Mouse (Mus musculus) G1E-ER4 (cell line): ENCODE data around the gene Gys2. TPM values are rescaled to one million over a fixed set of nuclear protein-coding genes. Genes with fewer than 3 reads are reported as not detected.

Experiments
- GATA1 ChIP-seq: IDR thresholded peaks from one replicate; pipeline ENCODE4 v1.8.0; 2012; ENCODE audit warnings: low read length, inconsistent platforms
- polyA plus RNA-seq: library from polyadenylated mRNA; stranded (reverse); fragments of >175 nt; gene quantifications from 2 replicates; pipeline ENCODE4 v1.2.3, GENCODE M21; 2012

Gys2 gene
- polyA plus RNA-seq, 1 experiment = not detected

DNA sequence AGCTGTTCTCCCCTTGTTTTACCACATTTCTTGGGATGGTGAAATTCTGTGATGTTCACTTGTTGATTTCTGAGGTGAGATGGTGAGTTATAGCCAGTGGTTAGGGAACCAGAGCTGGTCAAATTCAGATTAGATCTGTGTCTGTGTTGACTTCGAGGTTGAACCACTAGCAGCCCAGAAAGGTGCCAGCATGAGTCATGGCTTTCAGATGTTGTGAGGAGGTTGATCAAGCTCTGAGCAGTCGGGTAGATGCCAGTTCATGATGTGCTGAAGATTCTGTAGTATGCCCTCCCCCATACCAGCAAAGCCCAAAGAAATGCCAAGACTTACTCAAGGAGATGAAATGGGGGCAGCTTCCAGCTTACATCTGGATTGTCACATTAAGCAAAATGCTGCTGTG lies 83.8 kb downstream of the Gys2 start:
- no peak for TF ChIP-seq GATA1

DNA sequence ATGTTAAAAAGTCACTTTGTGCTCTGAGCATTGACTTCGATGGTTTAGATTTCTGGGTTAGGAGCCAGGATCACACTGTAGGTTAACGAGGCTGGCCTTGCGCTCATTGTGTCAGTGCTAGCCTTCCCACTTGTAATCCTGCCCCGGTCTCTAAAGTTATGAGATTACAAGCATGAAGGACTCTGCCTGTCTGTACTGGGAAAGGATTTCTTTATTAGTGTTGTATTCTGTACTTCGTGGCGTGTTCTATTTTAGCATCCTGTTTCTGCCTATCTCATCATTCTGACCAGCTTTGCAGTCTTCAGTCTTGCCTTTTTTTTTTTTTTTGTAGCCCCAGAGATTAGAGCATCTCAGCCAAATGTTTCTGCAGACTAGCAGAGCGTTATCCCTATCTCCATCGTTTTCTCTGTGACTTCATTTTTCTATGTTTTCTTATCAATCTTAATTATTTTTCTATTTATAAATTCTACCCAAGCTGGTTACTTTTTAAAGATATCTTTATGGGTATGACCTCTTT lies 85.1 kb downstream of the Gys2 start:
- TF ChIP-seq GATA1 = no peak

DNA sequence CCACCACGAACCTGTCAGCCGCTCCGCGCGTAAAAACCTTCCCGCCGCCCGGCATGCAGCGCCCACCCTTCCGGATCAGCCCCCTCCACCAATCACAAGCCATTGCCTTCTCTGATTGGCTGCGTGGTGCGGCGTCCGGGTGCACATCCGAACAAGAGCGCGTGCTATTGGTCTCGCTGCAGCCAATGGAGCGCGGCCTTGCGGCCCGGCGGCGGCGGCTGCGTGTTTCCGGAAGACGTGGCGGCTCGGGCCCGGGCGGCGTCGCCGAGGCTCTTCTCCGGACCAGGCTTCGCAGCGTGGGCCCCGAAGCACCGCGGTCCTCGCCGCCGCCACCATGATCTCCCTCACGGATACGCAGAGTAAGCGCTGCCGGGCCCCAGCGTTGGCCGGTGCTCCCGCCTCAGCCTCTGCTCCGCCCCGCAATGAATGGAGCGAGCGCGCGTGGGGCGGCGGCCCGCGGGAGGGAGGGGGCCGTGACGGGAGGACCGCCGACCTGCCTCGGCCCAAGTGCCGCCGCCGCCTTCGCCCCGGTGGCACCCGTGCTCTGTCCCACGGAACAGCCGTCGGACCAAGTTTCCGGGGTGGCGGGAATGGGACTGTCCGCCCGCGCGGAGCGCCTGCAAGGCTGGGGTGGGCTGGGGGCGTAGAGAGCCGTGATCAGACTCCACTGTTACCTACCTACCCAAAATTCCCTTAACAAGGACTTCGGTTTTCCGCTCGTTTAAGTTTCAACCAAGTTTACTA lies 85.7 kb downstream of the Gys2 start, which contains the start of the genes Recql and Golt1b:
Gene Recql (minus strand): TSS at position 77 of the 744 bp plus-strand sequence.
Gene Golt1b (plus strand): TSS at position 211 of the 744 bp plus-strand sequence.
- TF ChIP-seq GATA1 = no peak

- TF ChIP-seq GATA1 = no peak
These were observed 86.5 kb downstream of the Gys2 start for GRCm38 (mm10) chr6:142386285-142387010.

DNA sequence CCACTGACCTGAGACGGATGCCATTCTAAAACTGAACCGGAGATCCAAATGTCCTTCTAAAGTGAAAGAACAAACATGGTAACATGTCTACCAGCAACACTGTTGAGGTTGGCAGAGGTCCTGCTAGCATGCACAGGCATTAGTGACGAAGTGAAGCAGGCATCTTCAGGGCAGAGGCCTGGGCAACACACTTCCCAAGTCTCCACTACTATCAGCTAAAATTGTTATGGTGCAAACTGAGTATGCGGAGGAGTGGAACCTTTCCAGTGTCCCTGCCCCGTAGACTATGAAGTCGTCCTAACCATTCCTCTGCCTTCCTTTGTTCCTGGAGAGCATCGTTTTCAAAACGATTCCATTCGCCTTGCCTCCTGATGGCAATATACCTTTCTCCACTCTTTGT lies 88.4 kb downstream of the Gys2 start:
- TF ChIP-seq GATA1 = no peak

DNA sequence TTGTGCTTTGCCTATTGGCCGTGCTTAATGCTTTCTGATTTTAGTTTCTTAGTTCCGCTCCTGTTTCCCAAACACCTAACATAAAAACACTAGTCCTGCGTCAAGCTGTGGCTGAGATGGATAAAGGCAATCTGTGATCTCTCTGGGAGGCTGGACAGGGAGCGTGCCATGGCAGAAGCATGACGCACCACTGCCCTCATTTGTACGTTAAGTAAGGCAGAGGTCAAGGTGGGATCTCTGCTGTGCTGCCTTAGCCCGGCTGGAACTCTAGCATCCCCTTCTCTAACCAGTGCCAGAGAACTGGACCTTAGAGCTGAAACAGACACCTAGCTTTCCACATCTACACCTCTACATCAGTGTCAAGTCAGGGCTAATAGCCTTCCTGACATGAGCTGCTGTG lies 91.3 kb downstream of the Gys2 start:
- no peak for TF ChIP-seq GATA1

DNA sequence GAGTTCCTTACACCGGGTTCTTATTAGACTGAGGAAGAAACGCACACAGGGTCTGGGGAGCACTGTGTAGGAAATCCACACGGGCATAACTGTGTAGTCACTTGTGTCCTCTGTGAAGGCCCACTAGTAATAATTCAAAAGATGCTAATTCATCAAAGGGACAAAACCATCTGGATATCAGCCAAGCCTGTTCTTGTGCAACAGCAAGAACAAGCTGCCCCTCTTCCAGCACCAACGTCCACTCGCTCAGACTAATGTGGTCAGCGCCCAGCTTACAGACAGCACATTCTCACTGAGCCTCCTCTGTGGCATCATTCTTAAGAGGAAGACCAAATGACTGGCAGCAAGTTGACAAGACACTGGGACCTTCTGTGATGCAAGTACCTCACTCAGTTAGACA lies 92.9 kb downstream of the Gys2 start:
- TF ChIP-seq GATA1 = no peak

GRCm38 (mm10) chr6:142378576-142379330 lies 94.2 kb downstream of the Gys2 start:
- no peak for TF ChIP-seq GATA1

- no peak for TF ChIP-seq GATA1
These were observed 95.8 kb downstream of the Gys2 start for GRCm38 (mm10) chr6:142377081-142377480.

Other genes starting within 250 kb of the Gys2 start
- not detected in 2 replicates for gene Iapp, start 174.7 kb downstream of the Gys2 start, polyA plus RNA-seq
- gene Slco1a5, start 150.1 kb downstream of the Gys2 start, polyA plus RNA-seq = not detected in 2 replicates
- gene Pyroxd1, start 127.5 kb downstream of the Gys2 start, polyA plus RNA-seq = 1.7 and 3.1 TPM in 2 replicates
- 1.9 TPM in 2 replicates for gene Recql, start 86.0 kb downstream of the Gys2 start, polyA plus RNA-seq
- 19.3 and 25.8 TPM in 2 replicates for gene Golt1b, start 85.9 kb downstream of the Gys2 start, polyA plus RNA-seq
- gene Spx, start 59.7 kb downstream of the Gys2 start, polyA plus RNA-seq = not detected in 2 replicates
- not detected in 2 replicates for gene Ldhb, start 34.8 kb upstream of the Gys2 start, polyA plus RNA-seq
- gene Kcnj8, start 98.5 kb upstream of the Gys2 start, polyA plus RNA-seq = not detected in 2 replicates
- gene Abcc9, start 229.2 kb upstream of the Gys2 start, polyA plus RNA-seq = not detected in 2 replicates